Mouse (Mus musculus) bone marrow, adult 2 months (tissue): ENCODE data around the gene Dnah8. TPM values are rescaled to one million over a fixed set of nuclear protein-coding genes. Genes with fewer than 3 reads are reported as not detected.

Source experiments
- H3K27ac ChIP-seq: fragments of 200-500 bp; 2 replicates; pipeline ENCODE4 v1.5.1; 2012; ENCODE audit warnings: low read depth, mild to moderate bottlenecking, control low read depth, inconsistent platforms, low read length; ENCODE audit not compliant: control insufficient read depth, poor library complexity, insufficient read depth
- H3K4me1 ChIP-seq: fragments of 200-500 bp; 2 replicates; pipeline ENCODE4 v1.6.1; 2011; ENCODE audit warnings: low read length; ENCODE audit not compliant: control insufficient read depth, insufficient read depth
- H3K4me3 ChIP-seq: fragments of 200-500 bp; replicated peaks from 2 replicates; pipeline ENCODE3; 2011; ENCODE audit warnings: mild to moderate bottlenecking, low read depth, low read length, control low read depth; ENCODE audit not compliant: control insufficient read depth
- CTCF ChIP-seq: fragments of 200-500 bp; IDR thresholded peaks from 2 replicates; pipeline ENCODE4 v1.5.1; 2011; ENCODE audit warnings: low read length, control low read depth; ENCODE audit not compliant: control insufficient read depth, insufficient read depth
- POLR2A ChIP-seq: fragments of 200-500 bp; IDR thresholded peaks from 2 replicates; pipeline ENCODE4 v1.6.1; 2011; ENCODE audit warnings: low read depth, mild to moderate bottlenecking, control low read depth, low read length, borderline replicate concordance; ENCODE audit not compliant: control insufficient read depth
- WGBS: fragments of 180-500 bp; shearing (Covaris S2); methylation state at CpG from one replicate; pipeline ENCODE4 v1.1.7; 2018; 5-methylcytosine and 5-hydroxymethylcytosine counted together
- polyA plus RNA-seq: library from polyadenylated mRNA; stranded (reverse); fragments of >200 nt; gene quantifications from 2 replicates; pipeline ENCODE4 v1.2.4, GENCODE M21; 2011; ENCODE audit warnings: low replicate concordance; ENCODE audit not compliant: missing spikeins, insufficient read depth, insufficient read length

Dnah8 gene
- polyA plus RNA-seq, 1 experiment: 24.6 TPM

- no peak for TF ChIP-seq CTCF
- WGBS: 50% methylated on average over 27 of the region's 27 CpGs
- Histone ChIP-seq H3K4me3 (no peak overlapping the region), H3K4me1 (no peaks in the 10 kb centered on the region), H3K27ac (no peak overlapping the region)
These were observed 286.9 kb downstream of the Dnah8 start for GRCm38 (mm10) chr17:30910866-30911731.

GRCm38 (mm10) chr17:30911732-30912088 lies 287.6 kb downstream of the Dnah8 start:
- TF ChIP-seq CTCF (no peak), POLR2A (no peak)
- WGBS: 34% methylated on average over 8 of the region's 8 CpGs

DNA sequence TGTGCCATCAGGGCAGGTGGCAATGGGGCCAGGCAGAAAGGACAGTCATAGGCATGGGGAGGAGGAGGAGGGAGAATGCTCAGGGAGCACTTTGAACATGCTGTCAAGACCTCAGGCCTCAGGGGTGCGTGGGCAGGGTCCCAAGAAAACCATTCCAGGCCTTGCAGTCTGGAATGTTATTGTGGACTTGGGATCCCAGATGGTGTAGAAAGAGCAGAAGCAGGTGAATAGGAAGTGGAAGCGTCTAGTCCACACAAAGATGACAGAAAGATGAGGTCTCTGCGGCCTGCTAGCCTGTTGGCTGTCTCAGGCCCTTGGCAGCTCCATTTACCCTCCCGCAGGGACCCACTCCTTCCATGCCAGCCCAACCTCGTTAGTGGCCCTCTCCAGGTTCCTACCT lies 288.4 kb downstream of the Dnah8 start:
- no peak overlapping the region for H3K27ac ChIP-seq
- no peak overlapping the region for H3K4me3 ChIP-seq
- WGBS: 69% methylated on average over 5 of the region's 5 CpGs
- H3K4me1 ChIP-seq: no peaks in the 10 kb centered on the region
- TF ChIP-seq CTCF: no peak
- no peak for TF ChIP-seq POLR2A

More at GRCm38 (mm10) chr17:30911732-30912088, 287.6 kb downstream of the Dnah8 start:
- no peak overlapping the region for H3K4me3 ChIP-seq
- no peak overlapping the region for H3K27ac ChIP-seq
- no peaks in the 10 kb centered on the region for H3K4me1 ChIP-seq

DNA sequence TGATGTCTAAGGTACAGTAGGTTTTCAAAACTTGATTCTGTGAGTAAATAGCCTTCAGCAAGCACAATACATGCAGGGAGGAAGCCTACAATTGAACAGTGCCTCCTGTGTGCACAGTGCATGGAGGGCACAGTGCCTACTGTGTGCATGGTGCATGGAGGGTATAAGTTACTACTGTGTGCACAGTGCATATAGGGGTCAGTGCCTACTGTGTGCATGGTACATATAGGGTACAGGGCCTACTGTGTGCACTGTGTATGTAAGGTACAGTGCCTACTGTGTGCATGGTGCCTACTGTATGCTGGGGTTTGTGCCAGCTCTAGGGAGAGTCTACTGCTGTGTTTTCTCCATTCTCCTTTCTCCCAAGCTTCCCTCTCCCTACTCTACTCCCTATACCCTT lies 290.1 kb downstream of the Dnah8 start:
- TF ChIP-seq POLR2A (no peak), CTCF (no peak)
- Histone ChIP-seq H3K4me3 (no peak overlapping the region), H3K4me1 (no peaks in the 10 kb centered on the region), H3K27ac (no peak overlapping the region)

DNA sequence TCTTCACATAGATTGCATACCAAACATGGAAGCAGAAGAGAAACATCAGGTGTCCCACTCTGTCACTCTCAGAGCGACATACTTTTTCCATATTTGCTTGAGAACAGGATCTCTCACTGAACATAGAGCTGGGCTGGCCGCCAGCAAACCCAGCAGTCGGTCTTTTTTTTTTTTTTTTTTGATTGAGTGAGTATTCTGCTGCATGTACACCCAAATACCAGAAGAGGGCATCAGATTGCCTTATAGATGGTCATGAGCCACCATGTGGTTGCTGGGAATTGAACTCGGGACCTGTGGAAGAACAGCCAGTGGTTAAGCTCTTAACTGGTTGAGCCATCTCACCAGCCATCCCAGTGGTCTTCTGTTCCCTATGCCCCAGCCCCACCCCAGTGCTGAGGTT lies 299.4 kb downstream of the Dnah8 start:
- Histone ChIP-seq H3K4me1 (no peaks in the 10 kb centered on the region), H3K4me3 (no peak overlapping the region), H3K27ac (no peak overlapping the region)
- TF ChIP-seq CTCF (no peak), POLR2A (no peak)
- 40% methylated on average over 4 of the region's 4 CpGs for whole genome bisulfite sequencing

Other genes with a start within 250 kb of the Dnah8 start
- 4.7 and 21.0 TPM in 2 replicates for gene Btbd9, start 47.9 kb upstream of the Dnah8 start, polyA plus RNA-seq
- gene Glo1, start 2.5 kb downstream of the Dnah8 start, polyA plus RNA-seq: 65.2 and 80.9 TPM in 2 replicates